Mouse (Mus musculus): ENCODE results near the gene Nsmf.

The Nsmf gene

DNA sequence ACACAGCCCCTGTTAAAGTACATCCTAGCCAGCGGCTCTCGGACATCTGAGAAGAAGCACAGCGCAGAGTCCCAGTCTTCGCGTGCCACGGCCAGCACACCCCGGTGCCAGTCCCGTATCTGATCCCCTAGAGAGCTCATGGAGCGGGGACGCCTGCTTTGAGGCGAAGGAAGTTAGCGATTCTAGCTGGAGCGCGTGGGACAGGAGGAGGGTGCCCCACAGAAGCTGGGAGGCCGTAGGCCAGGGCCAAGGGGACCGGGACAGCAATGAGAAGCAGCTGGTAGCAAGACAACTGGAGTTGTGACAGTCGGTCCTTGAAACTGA lies 40.6 kb downstream of the Nsmf start:
- no peaks in the 10 kb centered on the region for H3K36me3 ChIP-seq (ENCODE audit: insufficient read depth, low read length)
- no peak for TF ChIP-seq NANOG (IDR thresholded peaks at IDR 0.05; ENCODE audit: borderline replicate concordance, low read length)
- no peak for TF ChIP-seq POU5F1 (IDR thresholded peaks at IDR 0.05; ENCODE audit: borderline replicate concordance, low read length)
- TF ChIP-seq CTCF (conservative IDR thresholded peaks at IDR 0.05; ENCODE audit: low read length): no peak
- peaks cover 38% of the 10 kb centered on the region for H3K27me3 ChIP-seq (ENCODE audit: insufficient read depth, low read length)
- peak overlapping the region; percentile 41 for H3K4me3 ChIP-seq (replicated peaks; ENCODE audit: low read length)
- no peaks in the 10 kb centered on the region for H3K9me3 ChIP-seq (ENCODE audit: low read length)
- peaks cover 15% of the 10 kb centered on the region for H3K4me1 ChIP-seq (replicated peaks; ENCODE audit: low read depth, low read length)

DNA sequence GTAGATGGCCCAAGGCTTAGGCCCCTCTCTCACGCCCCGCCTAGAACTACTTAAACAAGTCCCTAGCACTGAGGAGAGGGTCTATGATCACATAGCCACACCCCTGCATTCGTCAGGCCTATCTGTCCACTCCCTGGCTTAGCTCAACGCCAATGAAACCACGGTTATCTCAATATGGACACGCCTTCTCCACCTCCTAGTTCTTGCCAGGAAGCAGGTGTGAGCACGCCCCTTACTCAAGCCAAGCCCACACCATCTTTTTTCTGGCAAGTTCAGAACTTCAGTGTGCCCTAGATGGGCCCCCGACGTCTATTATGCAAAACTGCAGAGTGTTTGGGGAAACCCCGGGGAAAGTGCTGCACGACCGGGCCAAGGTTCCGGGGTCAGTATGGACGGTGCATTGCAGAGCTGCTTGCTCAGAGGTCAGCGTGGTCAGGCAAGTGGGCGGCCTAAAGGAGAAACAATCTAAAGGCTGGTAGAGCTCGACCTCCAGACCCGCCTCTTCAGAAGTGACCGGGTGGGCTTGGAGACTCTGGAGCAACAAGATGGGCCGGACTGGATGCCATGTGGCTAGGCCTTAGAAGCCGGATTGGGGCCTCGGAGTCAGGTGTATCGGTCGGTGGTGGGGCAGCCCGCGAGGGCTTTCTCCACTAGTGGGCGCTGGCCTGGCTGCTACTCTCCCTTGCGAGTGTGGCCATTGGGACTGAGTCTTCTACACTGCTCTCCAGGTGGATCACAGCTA lies 41.1 kb downstream of the Nsmf start, which contains the start of gene Noxa1:
Gene Noxa1 (minus strand): TSS at position 41 of the 742 bp plus-strand sequence.
- Histone ChIP-seq H3K27me3 (ENCODE audit: insufficient read depth, low read length) (peaks cover 38% of the 10 kb centered on the region), H3K4me1 (replicated peaks; ENCODE audit: low read depth, low read length) (peaks cover 15% of the 10 kb centered on the region), H3K36me3 (ENCODE audit: insufficient read depth, low read length) (no peaks in the 10 kb centered on the region), H3K4me3 (replicated peaks; ENCODE audit: low read length) (peak within 1 kb of the TSS; percentile 41), H3K9me3 (ENCODE audit: low read length) (no peaks in the 10 kb centered on the region)
- TF ChIP-seq NANOG (IDR thresholded peaks at IDR 0.05; ENCODE audit: borderline replicate concordance, low read length): no peak
- peak; percentile 60 for TF ChIP-seq CTCF (conservative IDR thresholded peaks at IDR 0.05; ENCODE audit: low read length)

DNA sequence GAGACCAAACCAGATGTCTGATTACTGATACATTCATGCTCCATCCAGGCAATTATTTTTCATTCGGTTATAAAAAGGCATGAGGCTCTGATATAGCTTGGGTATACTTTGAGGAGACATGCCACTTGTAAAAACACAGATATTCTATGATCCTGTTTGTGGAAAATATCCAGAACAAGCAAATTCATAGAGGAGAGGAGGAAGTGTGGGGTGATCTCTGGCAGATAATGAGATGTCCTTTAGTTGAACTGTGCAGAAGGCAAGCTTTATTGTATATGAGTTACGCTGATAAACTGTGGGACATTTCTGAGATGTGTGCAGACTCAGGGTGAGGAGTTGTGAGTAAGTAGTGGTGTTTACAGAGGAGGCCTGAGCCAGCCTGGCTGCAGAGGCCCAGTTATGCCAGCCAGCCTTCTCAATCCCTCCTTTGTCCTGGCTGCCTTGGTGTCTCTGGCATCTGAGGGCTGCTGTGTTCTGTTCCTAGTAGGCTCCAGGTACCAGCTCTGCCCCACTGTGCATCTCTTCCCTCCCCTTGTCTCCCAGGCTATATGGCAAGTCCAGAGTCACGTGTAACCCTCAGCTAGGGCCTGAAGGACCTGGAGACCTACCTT lies 44.0 kb downstream of the Nsmf start:
- Histone ChIP-seq H3K9me3 (ENCODE audit: low read length) (no peaks in the 10 kb centered on the region), H3K4me1 (replicated peaks; ENCODE audit: low read depth, low read length) (peaks cover 15% of the 10 kb centered on the region), H3K36me3 (ENCODE audit: insufficient read depth, low read length) (no peaks in the 10 kb centered on the region), H3K27me3 (ENCODE audit: insufficient read depth, low read length) (peaks cover 31% of the 10 kb centered on the region), H3K4me3 (replicated peaks; ENCODE audit: low read length) (no peak overlapping the region)
- TF ChIP-seq NANOG (IDR thresholded peaks at IDR 0.05; ENCODE audit: borderline replicate concordance, low read length): no peak
- no peak for TF ChIP-seq CTCF (conservative IDR thresholded peaks at IDR 0.05; ENCODE audit: low read length)
- TF ChIP-seq POU5F1 (IDR thresholded peaks at IDR 0.05; ENCODE audit: borderline replicate concordance, low read length): no peak

DNA sequence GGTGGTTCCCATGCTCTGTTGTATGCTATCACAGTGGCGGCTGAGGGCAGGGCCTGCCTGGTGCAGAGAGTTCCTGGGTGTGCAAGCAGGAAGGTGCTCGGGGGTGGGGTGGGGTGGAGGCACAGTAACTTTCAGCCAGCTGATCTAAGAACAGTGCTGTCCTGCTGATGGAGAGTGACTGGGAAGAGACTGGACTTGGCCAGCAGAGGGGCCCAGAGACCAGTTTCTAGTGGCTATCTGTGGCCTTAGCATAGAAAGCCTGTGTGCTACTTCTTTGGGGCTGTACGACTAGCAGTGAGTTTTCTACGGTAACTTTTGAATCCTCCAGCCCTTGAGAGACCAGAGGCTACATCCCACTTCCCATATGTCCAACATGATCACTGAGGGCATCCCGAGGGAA lies 44.8 kb downstream of the Nsmf start:
- TF ChIP-seq NANOG (IDR thresholded peaks at IDR 0.05; ENCODE audit: borderline replicate concordance, low read length): no peak
- TF ChIP-seq POU5F1 (IDR thresholded peaks at IDR 0.05; ENCODE audit: borderline replicate concordance, low read length): no peak
- no peak for TF ChIP-seq CTCF (conservative IDR thresholded peaks at IDR 0.05; ENCODE audit: low read length)
- Histone ChIP-seq H3K4me1 (replicated peaks; ENCODE audit: low read depth, low read length) (peaks cover 15% of the 10 kb centered on the region), H3K27me3 (ENCODE audit: insufficient read depth, low read length) (peaks cover 24% of the 10 kb centered on the region), H3K9me3 (ENCODE audit: low read length) (no peaks in the 10 kb centered on the region), H3K4me3 (replicated peaks; ENCODE audit: low read length) (no peak overlapping the region), H3K36me3 (ENCODE audit: insufficient read depth, low read length) (no peaks in the 10 kb centered on the region)

DNA sequence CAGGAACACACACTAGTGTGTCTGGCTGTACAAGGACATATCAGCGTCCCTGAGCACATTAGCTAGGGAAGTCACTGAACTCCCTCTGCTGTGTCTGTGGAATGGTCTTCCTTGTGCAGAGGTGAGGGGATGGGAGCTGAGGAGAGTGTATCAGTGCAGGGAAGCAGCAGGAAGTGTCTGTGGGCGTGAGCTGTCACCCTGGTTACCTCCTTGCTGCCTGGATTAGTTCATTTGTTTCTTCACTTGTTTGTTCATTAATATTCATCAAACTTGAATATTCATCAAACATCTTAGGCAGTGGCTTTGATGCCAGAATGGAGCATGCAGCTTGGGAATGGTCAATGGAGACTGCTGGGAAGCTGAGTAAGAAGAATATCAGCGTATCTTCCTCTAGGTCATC lies 45.5 kb downstream of the Nsmf start:
- Histone ChIP-seq H3K9me3 (ENCODE audit: low read length) (no peaks in the 10 kb centered on the region), H3K36me3 (ENCODE audit: insufficient read depth, low read length) (no peaks in the 10 kb centered on the region), H3K4me1 (replicated peaks; ENCODE audit: low read depth, low read length) (peaks cover 10% of the 10 kb centered on the region), H3K27me3 (ENCODE audit: insufficient read depth, low read length) (peaks cover 17% of the 10 kb centered on the region), H3K4me3 (replicated peaks; ENCODE audit: low read length) (no peak overlapping the region)
- no peak for TF ChIP-seq NANOG (IDR thresholded peaks at IDR 0.05; ENCODE audit: borderline replicate concordance, low read length)
- TF ChIP-seq CTCF (conservative IDR thresholded peaks at IDR 0.05; ENCODE audit: low read length): no peak
- TF ChIP-seq POU5F1 (IDR thresholded peaks at IDR 0.05; ENCODE audit: borderline replicate concordance, low read length): no peak

DNA sequence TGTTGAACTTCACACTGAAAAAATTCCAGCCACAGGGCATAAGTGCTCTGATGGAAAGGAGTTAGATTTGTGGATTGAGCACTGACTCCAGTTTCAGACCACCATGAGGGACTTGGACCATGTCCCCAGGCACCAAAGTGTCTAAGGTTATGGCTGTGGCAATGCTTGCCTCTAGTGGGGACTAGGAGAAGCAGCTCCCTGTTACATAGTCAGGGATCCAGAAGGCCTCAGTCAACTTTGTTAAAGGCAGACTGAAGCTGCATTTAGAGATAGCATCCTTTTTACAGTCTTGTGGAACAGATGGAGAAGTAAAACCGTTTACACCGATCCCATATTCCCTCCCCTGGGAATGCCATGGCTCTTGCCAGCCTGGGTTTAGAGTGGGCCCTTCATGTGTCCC lies 50.0 kb downstream of the Nsmf start:
- no peaks in the 10 kb centered on the region for H3K36me3 ChIP-seq (ENCODE audit: insufficient read depth, low read length)
- H3K4me3 ChIP-seq (replicated peaks; ENCODE audit: low read length): no peak overlapping the region

DNA sequence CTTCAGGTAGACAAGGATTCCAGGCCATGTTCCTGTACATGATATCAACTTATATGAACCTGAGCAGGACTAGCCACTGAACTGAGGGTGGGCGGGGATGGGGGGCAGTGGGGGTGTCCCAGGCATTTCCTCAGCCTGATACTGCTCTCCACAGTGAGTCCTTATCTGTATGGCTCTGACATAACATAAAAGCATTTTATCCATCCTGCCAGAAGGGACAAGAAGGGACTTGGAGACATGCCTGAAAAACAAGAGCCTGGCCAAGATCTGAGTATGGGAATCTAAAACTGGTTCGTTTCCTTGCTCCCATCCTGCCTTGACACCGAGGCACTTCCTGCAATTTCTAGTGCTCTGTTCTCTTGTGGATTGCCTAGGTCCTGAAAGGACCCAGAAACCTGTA lies 51.9 kb downstream of the Nsmf start:
- Histone ChIP-seq H3K4me1 (replicated peaks; ENCODE audit: low read depth, low read length) (no peaks in the 10 kb centered on the region), H3K9me3 (ENCODE audit: low read length) (no peaks in the 10 kb centered on the region), H3K27me3 (ENCODE audit: insufficient read depth, low read length) (peaks cover 3% of the 10 kb centered on the region; the same call in 1 of the 2 replicates), H3K4me3 (replicated peaks; ENCODE audit: low read length) (no peak overlapping the region), H3K36me3 (ENCODE audit: insufficient read depth, low read length) (no peaks in the 10 kb centered on the region)
- TF ChIP-seq NANOG (IDR thresholded peaks at IDR 0.05; ENCODE audit: borderline replicate concordance, low read length): no peak
- TF ChIP-seq CTCF (conservative IDR thresholded peaks at IDR 0.05; ENCODE audit: low read length): no peak
- TF ChIP-seq POU5F1 (IDR thresholded peaks at IDR 0.05; ENCODE audit: borderline replicate concordance, low read length): no peak

More for the DNA sequence above, 50.0 kb downstream of the Nsmf start:
- no peaks in the 10 kb centered on the region for H3K4me1 ChIP-seq (replicated peaks; ENCODE audit: low read depth, low read length)
- TF ChIP-seq CTCF (conservative IDR thresholded peaks at IDR 0.05; ENCODE audit: low read length): no peak
- TF ChIP-seq NANOG (IDR thresholded peaks at IDR 0.05; ENCODE audit: borderline replicate concordance, low read length): no peak
- no peak for TF ChIP-seq POU5F1 (IDR thresholded peaks at IDR 0.05; ENCODE audit: borderline replicate concordance, low read length)
- H3K9me3 ChIP-seq (ENCODE audit: low read length): no peaks in the 10 kb centered on the region
- peaks cover 5% of the 10 kb centered on the region for H3K27me3 ChIP-seq (ENCODE audit: insufficient read depth, low read length)

DNA sequence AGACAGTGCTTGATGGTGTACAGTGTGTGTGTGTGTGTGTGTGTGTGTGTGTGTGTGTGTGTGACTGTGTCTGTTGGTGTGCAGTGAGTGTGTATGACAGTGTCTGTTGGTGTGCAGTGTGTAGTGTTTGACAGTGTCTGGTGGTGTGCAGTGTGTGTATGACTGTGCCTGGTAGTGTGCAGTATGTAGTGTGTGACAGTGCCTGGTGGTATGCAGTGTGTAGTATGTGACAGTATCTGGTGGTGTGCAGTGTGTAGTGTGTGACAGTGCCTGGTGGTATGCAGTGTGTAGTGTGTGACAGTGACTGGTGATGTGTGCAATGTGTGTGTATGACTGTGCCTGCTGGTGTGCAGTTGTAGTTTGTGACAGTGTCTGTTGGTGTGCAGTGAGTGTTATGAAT lies 55.3 kb downstream of the Nsmf start:
- 0 out of 2 replicates have a peak, but pooled peaks cover 3% of the 10 kb centered on the region for H3K27me3 ChIP-seq (ENCODE audit: insufficient read depth, low read length)
- H3K9me3 ChIP-seq (ENCODE audit: low read length): no peaks in the 10 kb centered on the region
- no peaks in the 10 kb centered on the region for H3K36me3 ChIP-seq (ENCODE audit: insufficient read depth, low read length)
- no peak for TF ChIP-seq NANOG (IDR thresholded peaks at IDR 0.05; ENCODE audit: borderline replicate concordance, low read length)
- TF ChIP-seq CTCF (conservative IDR thresholded peaks at IDR 0.05; ENCODE audit: low read length): no peak
- no peak for TF ChIP-seq POU5F1 (IDR thresholded peaks at IDR 0.05; ENCODE audit: borderline replicate concordance, low read length)
- H3K4me1 ChIP-seq (replicated peaks; ENCODE audit: low read depth, low read length): no peaks in the 10 kb centered on the region
- H3K4me3 ChIP-seq (replicated peaks; ENCODE audit: low read length): no peak overlapping the region

Data from E14TG2a.4 (cell line).